Mouse (Mus musculus): ENCODE data around the gene Prdx6. TPM values are rescaled to one million over a fixed set of nuclear protein-coding genes. Genes with fewer than 3 reads are reported as not detected.

Prdx6 gene
- polyA plus RNA-seq (2012; rRNA removed) = 87.4 and 93.6 TPM in 2 replicates

GRCm38 (mm10) chr1:161250604-161251416 lies at the start of gene Prdx6:
Gene Prdx6 (minus strand): TSS chr1:161251219.

Other genes starting within 250 kb of the Prdx6 start
- 9.4 and 9.7 TPM in 2 replicates for gene Zbtb37, start 216.4 kb downstream of the Prdx6 start, polyA plus RNA-seq (2012; rRNA removed)
- 20.1 and 21.3 TPM in 2 replicates for gene Dars2, start 180.6 kb downstream of the Prdx6 start, polyA plus RNA-seq (2012; rRNA removed)
- 5.2 and 5.8 TPM in 2 replicates for gene Cenpl, start 180.5 kb downstream of the Prdx6 start, polyA plus RNA-seq (2012; rRNA removed)
- 18.0 TPM in 2 replicates for gene Klhl20, start 119.7 kb downstream of the Prdx6 start, polyA plus RNA-seq (2012; rRNA removed)
- 31.6 and 31.8 TPM in 2 replicates for gene Ankrd45, start 108.5 kb downstream of the Prdx6 start, polyA plus RNA-seq (2012; rRNA removed)
- not detected in 2 replicates for gene Tex50, start 91.9 kb downstream of the Prdx6 start, polyA plus RNA-seq (2012; rRNA removed)
- gene Tnfsf4, start 144.2 kb upstream of the Prdx6 start, polyA plus RNA-seq (2012; rRNA removed) = 0.03 TPM in 1 of 2 replicates, not detected in the other
- gene Tnfsf18, start 243.4 kb upstream of the Prdx6 start, polyA plus RNA-seq (2012; rRNA removed) = 0.06 and 0.07 TPM in 2 replicates

Data from central nervous system, embryonic 18 days (tissue).